Mouse (Mus musculus) fibroblast of lung, adult 2 months (primary cell): Measurements from ENCODE around the gene Robo1.

ENCODE experiments used
- DNase-seq: peaks from one replicate; pipeline ENCODE4 v3.0.0-alpha.2; 2011; ENCODE audit warnings: low read depth

Gene Robo1

DNA sequence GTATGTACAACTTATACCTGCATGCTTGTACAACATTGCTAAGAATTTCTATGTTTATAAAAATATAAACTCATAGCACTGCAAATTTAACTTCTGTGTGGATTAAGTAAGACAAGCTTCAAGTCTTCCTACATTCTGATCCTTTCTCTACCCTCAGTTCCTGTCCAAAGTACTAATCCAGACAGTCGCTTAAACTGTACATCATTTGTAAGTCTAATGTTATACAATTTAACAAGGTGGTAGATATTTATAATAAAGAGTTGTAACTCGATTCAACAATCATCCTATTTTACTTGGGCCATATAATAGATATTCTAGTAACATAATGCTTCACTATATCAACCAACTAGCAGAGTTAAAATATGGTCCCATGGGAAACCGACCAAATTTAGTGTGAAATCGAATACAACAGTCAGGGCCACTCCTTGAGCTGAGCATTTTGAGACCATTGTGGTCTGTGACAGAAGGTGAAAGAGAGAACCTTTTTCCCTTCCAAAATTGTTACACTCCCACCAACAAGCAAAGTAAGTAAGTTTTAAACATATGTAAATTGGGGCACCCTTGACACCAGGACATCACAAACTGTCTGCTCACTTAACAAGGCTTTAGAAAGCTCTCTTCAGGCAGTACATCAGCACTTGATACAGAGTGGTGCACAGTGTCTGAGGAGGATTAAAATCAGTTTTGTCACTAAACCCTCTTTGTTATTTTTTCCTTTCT lies 295.5 kb downstream of the Robo1 start:
- no peak for DNase-seq

DNA sequence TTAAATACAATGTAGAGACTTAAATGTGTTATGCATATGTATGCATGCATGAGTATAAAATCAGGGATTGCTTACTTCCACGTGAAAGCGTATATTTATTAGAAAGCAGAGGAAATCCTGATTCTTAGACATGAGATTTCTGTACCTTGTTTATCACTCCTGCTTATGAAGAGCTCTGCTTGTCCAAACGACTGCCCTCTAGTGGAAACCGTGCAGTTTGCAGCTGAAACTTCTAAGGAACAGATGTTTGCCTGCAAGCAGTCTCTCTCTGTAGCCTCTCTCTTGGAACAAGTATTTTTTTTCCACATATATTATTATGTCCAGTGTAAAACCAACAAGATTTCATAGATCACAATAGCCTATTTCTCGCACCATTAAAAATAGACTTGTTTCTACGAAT lies 297.0 kb downstream of the Robo1 start:
- DNase-seq = peak; percentile 47

DNA sequence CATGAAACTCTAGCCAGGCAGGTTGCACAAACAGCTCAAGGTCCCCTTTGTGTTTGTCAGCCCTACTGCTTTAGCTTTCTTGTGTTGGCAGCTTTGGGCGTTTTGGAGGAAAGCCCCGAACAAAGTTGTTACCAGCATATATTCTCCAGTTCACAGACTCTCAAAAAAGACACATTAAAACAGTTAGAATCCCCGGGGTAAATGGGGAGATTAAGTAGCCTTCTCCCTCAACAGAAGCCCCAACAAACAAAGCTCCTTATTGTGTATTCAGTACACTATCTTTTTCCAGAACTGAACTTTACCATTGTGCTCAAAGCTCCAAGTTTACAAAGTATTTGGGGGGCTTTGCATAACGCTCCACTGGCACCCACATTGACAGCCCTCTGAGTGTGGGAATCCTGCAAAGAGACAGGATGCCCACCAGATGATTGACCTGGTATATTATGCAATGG lies 302.6 kb downstream of the Robo1 start:
- DNase-seq = no peak

DNA sequence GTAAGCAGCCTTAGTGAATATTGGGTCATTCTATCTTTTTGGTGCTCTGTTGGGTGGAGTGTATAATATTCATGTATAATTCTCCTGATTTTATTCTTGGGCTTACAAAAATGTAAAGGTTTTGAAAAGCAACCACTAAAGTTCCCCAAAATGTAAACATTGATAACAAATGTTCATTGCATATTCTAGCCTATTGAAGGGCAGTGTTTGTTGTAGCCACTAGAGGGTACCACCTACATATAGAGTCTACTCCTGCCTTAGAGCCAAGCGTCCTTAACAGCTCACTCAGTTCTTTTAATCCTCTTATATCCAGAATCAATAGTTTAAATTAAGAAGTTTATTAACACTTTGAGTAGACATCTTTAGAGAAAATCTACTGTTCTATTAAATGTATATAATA lies 306.8 kb downstream of the Robo1 start:
- no peak for DNase-seq

DNA sequence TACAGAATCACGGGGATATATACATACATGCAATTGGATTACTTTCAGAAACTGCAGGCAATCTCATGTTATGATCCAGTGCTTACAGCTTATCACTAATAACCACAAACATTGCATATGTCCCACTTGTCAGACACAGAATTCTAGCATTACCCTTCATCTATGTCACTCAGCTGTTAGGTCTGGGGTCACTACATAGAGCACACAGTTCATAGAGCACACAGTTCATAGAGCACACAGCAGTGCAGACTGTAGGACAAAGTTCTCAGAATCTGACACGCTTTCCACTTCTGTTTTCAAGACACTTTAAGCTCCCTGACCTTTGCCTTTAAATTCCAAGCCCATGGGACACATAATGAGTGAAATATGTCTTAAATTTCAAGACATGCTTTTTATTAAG lies 307.3 kb downstream of the Robo1 start:
- no peak for DNase-seq

DNA sequence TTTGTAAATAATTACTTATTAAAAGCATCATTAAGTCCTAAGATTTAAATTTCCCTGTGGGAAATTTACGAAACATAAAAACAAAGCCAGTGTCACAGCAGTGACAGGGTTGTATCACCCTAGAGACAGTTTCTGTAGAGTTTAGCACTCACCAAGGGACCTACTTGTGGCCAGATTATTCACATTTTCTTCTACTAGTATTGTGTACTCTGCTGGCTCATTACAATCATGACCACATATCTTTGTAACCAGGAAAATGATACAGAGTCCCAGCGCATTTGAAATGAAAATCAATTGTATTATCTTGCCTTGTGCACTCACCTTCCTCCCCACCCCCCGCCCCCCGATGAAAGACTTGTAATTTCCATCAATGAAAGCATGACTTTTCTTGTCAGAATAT lies 314.3 kb downstream of the Robo1 start:
- DNase-seq = no peak

DNA sequence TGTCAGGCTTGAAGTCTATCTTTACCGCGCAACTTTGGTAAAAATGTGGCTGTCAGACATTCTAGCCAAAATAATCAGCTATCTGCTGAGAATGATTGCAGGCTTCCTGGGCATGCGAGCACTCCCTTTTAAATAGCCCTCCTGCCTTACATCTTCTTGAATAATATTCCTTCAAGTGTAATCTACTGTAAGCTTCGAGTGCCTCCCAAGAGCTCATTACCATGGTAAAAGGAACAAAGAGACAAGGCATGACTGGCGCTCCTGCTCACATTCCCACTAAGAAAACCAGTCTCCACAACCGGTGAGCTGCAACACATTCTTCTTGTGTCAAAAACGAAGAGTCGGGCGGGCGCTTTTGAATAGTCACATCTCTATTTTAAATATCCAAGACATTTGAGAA lies 314.8 kb downstream of the Robo1 start:
- no peak for DNase-seq

DNA sequence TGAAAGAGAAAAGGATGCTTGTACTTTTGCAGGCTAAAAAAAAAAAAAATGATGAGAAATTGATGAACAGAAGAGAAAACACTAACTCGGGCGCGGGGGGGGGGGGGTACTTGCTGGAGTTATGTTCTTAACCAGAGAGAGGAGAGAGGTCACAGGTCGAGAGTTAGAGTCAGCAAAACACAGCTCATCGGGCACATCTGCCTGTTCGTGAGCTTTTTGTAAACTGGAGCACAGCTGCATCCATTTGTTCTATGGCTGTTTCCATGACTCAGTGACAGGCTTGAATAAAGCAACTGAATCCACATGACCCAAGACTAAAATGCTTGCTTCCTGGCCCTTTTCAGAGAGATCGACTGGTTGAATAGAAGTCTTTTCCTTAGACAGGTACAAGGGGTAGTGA lies 325.7 kb downstream of the Robo1 start:
- no peak for DNase-seq

DNA sequence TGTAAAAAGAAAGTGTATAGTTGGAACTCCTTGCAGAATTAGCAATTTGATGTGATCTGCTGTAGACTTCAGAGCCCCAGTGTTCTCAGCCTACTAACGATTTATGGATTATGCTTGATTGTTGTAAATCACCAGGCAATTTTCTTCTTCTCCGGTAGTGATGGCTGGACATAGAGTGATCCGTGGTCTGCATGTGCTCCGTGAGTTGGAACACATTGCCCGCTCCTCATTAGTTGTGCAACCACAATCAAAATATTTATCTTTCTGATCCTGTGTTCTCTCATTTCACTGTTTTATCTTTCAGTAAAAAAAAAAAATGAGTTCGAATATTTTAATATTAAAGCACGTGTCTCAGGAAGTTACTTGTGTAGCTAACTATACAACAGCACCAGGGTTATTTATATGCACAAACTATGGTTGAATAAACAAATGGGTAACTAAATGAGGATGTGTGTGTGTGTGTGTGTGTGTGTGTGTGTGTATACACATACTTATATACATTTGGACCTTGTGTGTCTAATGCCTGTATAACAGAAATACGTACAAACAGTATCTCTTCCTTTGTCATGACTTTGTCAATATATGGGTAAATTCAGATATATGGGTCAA lies 331.3 kb downstream of the Robo1 start:
- no peak for DNase-seq

DNA sequence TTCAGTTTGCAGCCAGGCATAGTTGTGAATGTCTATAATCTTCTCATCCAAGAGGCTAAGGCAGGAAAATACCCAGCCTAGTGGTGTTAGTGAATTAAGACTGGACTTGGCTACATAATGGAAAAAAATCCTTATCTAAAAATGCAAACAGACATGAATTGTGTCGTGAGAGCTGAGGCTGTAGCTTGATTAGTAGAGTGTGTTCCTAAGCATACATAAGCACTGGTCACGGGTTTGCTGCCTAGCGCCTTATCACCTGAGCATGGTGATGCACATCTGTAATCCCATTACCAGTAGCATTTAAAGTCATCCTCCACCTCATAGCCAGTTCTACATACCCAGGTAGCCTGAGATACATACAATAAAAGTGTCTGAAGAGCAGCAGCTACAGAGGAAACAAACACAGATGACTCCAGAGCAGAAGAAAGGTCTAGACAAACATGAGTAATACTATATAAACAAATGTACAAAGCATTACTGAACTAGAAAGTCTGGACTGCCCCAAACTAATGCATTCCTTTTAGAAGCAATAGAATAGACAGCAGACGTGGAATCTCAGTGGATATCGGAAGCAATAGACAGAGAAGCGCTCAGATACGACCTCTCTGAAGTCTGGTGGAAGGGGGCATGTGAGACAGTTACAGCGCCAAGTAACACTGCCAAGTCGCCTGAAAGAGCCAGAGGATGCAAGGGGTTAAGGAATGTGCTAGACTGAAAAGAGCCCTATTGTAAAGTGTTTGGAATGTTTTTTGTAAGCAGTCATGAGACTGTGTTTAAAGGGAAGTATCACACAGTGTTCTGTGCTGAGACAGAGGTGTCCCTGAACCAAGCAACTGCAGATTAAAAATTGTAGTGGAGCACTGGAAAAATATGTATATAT lies 333.1 kb downstream of the Robo1 start:
- DNase-seq = no peak

DNA sequence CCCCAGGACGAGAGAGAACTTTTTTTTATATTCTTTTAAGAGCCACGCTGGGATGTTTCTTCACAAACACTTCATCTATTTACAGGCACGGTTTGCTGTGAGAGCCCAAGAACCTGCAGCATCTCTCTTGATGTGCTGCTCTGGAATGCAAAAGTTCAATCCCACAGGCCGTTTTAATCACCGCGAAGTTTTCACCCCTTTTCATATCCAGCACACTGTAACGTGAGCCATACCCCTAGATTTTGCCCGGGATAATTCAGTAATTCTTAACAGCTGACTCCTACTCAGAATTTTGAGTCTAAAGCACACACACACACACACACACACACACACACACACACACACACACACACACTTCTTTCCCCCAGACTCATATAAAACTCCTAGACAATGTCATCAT lies 337.8 kb downstream of the Robo1 start:
- DNase-seq = no peak

DNA sequence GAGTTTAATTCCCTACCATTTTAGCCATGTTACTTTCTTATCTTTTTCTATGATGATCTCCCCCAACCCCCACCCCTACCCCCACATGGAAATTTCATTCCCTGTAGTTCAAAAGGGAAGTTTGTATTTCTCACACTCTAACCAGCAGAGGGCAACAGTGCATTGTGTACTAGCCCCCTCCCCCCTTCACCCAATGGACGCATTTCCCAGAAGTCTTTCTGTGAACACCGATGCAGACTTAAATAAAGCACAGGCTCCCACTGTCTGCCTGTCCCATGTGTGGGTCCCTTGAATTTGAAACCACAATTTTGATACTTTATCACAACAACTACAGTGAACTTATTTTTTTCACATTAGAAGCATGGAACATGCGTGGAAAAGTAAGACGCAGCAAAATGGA lies 341.2 kb downstream of the Robo1 start:
- DNase-seq = no peak

DNA sequence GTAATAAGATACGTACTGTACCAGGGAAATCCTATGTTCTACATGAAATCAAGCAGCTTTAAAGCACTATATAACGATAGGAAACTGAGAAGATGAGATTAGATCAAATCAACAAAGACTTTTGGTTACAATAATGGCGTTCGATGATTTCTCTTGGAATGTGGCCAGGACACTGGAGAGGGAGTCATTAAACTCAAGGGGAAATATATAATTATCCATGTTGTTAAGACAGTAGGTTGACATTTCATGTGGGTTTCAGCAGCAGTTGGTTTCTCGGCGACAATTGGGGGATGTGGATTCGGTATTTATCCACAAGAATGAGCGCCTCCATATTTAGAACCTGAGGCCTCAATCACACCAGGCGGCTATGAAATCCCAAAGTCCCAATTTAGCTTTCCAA lies 347.3 kb downstream of the Robo1 start:
- no peak for DNase-seq

DNA sequence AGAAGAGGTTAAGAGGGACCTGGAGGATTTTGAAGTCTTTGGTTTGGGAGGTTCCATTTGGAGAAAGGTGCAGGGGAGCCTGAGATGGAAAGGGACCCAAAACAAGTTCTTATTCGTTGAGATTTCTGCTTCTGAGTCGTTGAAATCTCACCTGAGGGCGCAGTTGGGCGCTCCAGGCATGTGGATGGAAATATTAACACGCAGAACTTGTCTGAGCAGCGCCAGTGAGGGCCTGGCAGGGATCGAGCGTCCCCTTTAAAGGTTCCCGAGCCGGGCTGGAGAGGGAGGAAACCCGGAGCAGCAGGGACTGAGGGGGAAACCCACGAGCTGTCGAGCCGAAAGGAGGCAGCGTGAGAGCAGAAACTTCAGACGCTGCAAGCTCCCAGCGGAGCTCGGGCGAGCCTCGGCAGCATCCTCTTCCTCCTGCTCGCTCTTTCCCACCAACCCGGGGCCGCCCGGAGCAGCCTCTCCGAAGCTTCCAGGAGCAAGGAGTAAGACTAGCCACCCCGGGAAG lies 354.8 kb downstream of the Robo1 start:
- peak; percentile 77 for DNase-seq

DNA sequence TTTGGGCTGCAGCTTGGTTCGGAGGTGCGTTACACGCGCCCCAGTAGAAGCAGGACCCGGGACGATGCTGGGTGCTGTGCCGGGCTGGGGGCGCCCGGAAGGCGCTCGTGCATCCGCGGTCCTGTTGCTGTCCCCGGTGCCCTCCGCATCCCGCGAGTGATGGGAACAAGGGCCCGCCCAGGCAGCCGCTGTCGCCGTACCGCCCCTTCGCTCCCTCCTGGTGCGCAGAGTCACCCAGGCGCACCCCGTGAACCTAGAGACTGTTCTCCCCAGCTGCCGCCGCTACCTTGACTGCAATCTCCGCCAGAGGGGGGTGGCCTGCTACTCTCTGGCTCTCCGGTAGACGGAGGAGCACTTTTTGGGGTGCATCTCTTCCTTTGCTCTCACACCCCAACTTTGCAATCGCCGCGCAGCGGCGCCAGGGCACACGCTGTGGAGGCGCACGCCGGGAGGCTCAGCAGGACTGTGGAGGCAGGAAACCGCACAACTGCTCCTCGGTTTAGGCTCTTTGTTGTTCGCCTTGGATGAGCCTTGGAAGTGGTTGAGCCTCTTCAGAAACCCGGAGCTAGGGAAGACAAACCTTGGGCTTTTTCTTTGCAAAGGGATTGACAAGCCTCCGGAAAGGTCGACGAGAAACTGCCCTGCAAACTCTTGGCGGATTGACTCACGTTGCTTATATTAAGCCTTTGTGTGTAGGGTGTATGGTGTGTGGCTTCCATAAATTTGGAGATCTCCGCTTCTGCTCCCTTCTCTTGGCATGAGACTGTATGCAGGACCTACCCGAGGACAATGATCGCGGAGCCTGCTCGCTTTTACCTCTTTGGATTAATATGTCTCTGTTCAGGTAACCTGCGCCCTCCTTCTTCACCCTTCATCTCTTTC lies 355.5 kb downstream of the Robo1 start:
- DNase-seq = peak; percentile 23

DNA sequence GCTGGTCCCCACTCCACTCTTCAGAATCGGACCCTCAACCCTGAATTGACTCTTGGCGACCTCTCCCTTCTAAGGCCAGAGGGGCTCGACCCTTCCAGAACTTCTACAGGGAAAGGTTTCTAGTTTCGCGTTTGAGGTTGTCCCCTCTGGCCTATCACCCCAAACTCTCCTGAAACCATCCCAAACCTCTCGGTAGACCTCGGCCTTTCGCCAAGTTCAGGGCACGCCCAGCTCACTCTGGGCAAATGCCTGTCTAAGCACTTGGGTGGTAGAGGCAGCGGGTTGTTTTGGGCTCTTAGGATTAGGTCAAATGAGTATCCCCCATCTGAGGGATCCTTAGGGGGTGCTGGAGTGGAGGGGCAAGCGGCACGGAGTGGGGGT lies 356.1 kb downstream of the Robo1 start:
- DNase-seq = no peak

DNA sequence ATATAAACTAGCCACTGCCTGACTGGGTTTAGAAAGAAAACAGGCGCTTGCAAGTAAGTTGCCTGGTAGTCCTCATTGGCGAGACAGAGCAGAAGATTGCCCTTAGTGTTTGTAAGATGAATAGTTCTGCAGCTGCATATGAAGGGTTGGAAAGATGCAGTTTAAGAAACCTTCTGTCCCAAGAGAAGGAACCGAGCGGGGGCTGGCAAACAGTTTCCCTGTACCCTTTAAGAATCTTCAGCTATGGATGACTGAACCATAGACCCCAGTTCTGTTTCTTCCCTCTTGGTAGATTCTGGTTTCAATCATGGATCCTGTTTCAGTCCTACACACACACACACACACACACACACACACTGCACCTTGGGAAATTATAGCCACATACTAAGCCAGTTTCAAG lies 356.7 kb downstream of the Robo1 start:
- DNase-seq = no peak

DNA sequence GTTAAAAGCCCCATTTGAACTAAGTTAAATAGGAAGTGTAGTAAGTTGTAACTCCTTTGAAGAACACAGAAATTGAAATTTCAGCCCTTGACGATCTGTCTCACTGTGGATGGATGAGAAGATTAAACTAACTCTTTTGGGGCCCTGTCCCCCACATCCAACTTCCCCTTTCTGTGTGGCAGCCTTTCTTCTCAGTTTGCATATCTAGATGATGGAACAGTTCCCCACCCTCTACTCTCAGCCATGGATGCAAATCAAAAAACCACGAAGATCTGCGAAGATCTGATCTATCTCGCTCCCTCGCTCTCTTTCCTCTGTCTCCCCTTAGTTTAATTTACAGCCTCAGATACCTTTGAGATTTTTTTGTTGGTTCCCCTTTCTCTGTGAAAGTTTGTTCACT lies 357.3 kb downstream of the Robo1 start:
- no peak for DNase-seq

DNA sequence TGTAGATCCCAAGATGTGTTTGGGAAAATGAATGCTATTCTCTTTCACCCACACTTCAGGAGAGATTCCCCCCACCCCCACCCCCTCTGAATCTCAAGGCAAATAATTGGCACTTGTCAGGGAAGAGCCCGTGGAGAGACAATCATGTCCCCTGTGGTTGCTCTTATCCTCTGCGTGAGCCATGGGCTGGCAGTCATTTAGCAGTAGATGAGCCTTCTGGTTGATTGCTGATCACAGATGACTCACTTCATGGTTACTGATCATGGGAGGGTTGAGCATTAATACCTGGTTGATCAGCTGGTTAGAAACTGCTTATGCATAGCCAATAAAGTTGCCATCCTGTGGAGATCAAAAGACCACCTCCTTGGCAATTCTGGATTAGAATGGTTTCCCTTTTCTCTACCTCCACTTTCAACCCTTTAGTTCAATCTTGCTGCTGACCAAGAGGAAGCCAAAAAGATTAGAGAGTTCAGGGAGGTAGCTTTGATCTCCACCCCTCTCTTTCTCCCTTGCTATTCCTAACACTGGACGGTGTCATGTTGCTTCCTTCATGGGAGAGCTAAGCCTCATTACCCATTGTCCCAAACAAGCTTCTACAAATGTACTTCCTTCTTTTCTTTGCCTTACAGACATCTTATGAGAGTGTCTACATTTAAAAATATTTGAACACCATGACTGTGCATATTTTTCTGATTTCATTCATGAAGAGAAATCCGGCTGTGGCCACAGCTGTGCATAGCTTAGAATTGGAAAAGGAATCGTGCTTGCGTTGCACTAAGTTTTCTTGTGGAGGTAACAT lies 362.3 kb downstream of the Robo1 start:
- DNase-seq = no peak

DNA sequence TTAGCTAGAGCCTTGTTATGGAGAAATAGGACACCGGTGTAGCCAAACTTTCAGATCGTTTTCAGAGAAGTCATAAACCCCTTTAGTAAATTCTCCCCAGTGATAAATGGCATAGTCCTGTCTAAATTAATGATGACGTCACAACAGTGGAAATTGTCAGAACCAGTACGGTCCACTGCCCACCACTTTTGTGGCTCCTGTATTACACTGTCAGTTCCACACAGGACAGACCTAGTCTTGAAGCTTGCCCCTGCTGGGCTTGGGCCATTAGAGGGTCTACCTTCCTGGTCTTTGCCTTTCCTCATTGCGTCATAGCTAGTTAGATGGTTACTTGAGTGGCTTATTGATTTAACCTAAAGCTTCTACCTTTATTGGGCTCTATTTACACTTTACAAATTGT lies 369.1 kb downstream of the Robo1 start:
- no peak for DNase-seq

DNA sequence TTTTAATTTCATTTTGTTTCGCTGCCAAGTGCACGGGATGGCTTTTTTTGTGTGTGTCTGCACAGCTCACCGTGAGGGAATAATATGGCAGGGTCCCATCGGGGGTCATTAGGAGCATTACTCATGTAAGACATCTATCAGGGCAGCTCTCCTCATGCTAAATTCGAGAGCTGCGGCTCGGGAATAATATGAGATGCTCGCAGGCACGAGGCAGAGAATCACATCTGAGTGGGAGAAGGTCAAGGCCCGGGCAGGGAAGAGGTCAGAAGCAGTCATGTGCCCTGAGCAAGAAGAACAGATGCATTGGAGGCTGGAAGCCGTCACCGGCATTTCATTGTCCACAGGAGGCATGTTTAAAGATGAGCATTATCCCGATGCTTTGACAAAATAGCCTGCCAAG lies 370.3 kb downstream of the Robo1 start:
- no peak for DNase-seq
